Mouse (Mus musculus) cortical plate, adult 2 months (tissue): ENCODE measurements at regions not wholly inside any gene's neighbourhood (a gene's known extent, or its start where the extent isn't known, plus 50 kb on each side); places are given as distances from the start of the nearest gene placed in this dataset.

Source experiments
- CTCF ChIP-seq: fragments of 200-500 bp; IDR thresholded peaks from 2 replicates; pipeline ENCODE4 v1.5.1; 2011; ENCODE audit warnings: mild to moderate bottlenecking, control low read depth, low read length; ENCODE audit not compliant: insufficient read depth; ENCODE audit errors: extremely low read depth
- POLR2A ChIP-seq: fragments of 200-500 bp; IDR thresholded peaks from 2 replicates; pipeline ENCODE4 v1.6.1; 2011; ENCODE audit warnings: mild to moderate bottlenecking, low read length, control low read depth; ENCODE audit not compliant: insufficient read depth; ENCODE audit errors: extremely low read depth

DNA sequence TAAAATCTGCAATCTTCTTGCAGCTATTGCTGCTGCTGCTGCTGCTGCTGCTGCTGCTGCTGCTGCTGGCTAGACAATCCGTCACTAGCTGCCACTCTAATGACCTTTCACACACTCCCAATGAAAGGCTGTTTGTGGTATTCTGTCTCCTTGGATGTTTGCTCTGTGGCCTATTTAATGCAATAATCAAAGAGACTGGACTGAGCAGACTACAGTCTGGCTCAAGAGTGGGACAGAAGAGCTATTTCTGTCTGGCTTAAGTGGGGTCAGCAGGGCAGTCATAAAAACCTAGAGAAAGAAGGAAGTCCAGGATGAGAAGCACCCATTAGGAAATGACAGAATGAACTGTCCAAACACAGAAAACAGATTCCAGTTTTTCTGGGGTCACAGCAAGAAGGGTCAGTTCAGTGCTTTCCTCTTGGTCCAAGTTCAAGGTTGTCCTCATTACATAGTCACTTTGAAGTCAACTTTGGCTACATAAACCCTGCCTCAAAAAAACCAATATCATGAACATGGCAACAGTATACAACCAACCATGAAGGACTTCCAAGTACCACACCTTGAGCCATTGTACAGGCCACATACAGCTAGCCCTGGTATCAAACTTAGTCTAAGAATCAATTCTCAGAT is 586.8 kb downstream of the Cdk5rap2 start:
- TF ChIP-seq POLR2A (no peak), CTCF (no peak)
